Mouse (Mus musculus) G1E (cell line): ENCODE results near the gene Fam81b.

ENCODE experiments used
- CTCF ChIP-seq: IDR thresholded peaks from 2 replicates; pipeline ENCODE4 v1.5.1; 2012; ENCODE audit warnings: low read depth, low read length, inconsistent platforms, mixed read lengths
- GATA1 ChIP-seq: IDR thresholded peaks from 2 replicates; pipeline ENCODE4 v1.6.1; 2012; ENCODE audit warnings: borderline replicate concordance, low read length, inconsistent platforms, mixed read lengths
- GATA2 ChIP-seq: IDR thresholded peaks from 2 replicates; pipeline ENCODE4 v1.6.1; 2012; ENCODE audit warnings: low read depth, low read length, inconsistent platforms, borderline replicate concordance
- POLR2AphosphoS5 ChIP-seq: IDR thresholded peaks from 2 replicates; pipeline ENCODE4 v1.6.1; 2012; ENCODE audit warnings: low read depth, low read length, inconsistent platforms; ENCODE audit not compliant: insufficient replicate concordance
- TAL1 ChIP-seq: conservative IDR thresholded peaks from 2 replicates; pipeline ENCODE4 v1.6.1; 2012; ENCODE audit warnings: low read depth, low read length, inconsistent platforms, mixed read lengths

GRCm38 (mm10) chr13:76187651-76188050, 117.2 kb downstream of the Fam81b start:
- TF ChIP-seq CTCF (no peak), TAL1 (no peak), GATA1 (no peak), POLR2AphosphoS5 (no peak), GATA2 (no peak)
